Mouse (Mus musculus): ENCODE results near the gene Agap1. TPM values are rescaled to one million over a fixed set of nuclear protein-coding genes. Genes with fewer than 3 reads are reported as not detected.

Gene Agap1
- polyA plus RNA-seq, 1 experiment from 2014 or later = 8.5 TPM

- peaks cover 22% of the 10 kb centered on the region; the same call in 1 of the 2 replicates for H3K4me1 ChIP-seq (replicated peaks; ENCODE audit: insufficient read depth, low read length)
- WGBS = 4% methylated on average over 21 of the region's 21 CpGs
- no peak overlapping the region for H3K9ac ChIP-seq (ENCODE audit: low read depth, low read length)
- H3K27ac ChIP-seq = no peak overlapping the region
- no peaks in the 10 kb centered on the region for H3K9me3 ChIP-seq (replicated peaks; ENCODE audit: low read length)
- no peak for ATAC-seq (replicated peaks; ENCODE audit: low FRiP score, low read depth)
- no peak overlapping the region for H3K4me3 ChIP-seq (replicated peaks; ENCODE audit: low read depth, low read length)
- TF ChIP-seq CTCF (IDR thresholded peaks at IDR 0.05; ENCODE audit: low read depth) = no peak
- peaks cover 84% of the 10 kb centered on the region for H3K27me3 ChIP-seq (ENCODE audit: insufficient read depth, low read length)
- H3K4me2 ChIP-seq (ENCODE audit: low read length) = no peak overlapping the region
- DNase-seq (ENCODE audit: low spot score) = no peak
- H3K36me3 ChIP-seq (ENCODE audit: insufficient read depth, low read length) = no peaks in the 10 kb centered on the region
Measured at GRCm38 (mm10) chr1:89933786-89934185, 479.2 kb downstream of the Agap1 start.

GRCm38 (mm10) chr1:89934316-89935260 lies 480.0 kb downstream of the Agap1 start:
- H3K4me3 ChIP-seq (replicated peaks; ENCODE audit: low read depth, low read length) = no peak overlapping the region
- TF ChIP-seq CTCF (IDR thresholded peaks at IDR 0.05; ENCODE audit: low read depth) = no peak
- peaks cover 81% of the 10 kb centered on the region for H3K27me3 ChIP-seq (ENCODE audit: insufficient read depth, low read length)
- H3K4me2 ChIP-seq (ENCODE audit: low read length) = no peak overlapping the region
- 13% methylated on average over 19 of the region's 19 CpGs for WGBS
- H3K9ac ChIP-seq (ENCODE audit: low read depth, low read length) = no peak overlapping the region
- no peaks in the 10 kb centered on the region for H3K9me3 ChIP-seq (replicated peaks; ENCODE audit: low read length)
- no peaks in the 10 kb centered on the region for H3K36me3 ChIP-seq (ENCODE audit: insufficient read depth, low read length)
- H3K4me1 ChIP-seq (replicated peaks; ENCODE audit: insufficient read depth, low read length) = peaks cover 17% of the 10 kb centered on the region; the same call in 1 of the 2 replicates
- no peak overlapping the region for H3K27ac ChIP-seq
- ATAC-seq (replicated peaks; ENCODE audit: low FRiP score, low read depth) = no peak
- no peak for DNase-seq (ENCODE audit: low spot score)

DNA sequence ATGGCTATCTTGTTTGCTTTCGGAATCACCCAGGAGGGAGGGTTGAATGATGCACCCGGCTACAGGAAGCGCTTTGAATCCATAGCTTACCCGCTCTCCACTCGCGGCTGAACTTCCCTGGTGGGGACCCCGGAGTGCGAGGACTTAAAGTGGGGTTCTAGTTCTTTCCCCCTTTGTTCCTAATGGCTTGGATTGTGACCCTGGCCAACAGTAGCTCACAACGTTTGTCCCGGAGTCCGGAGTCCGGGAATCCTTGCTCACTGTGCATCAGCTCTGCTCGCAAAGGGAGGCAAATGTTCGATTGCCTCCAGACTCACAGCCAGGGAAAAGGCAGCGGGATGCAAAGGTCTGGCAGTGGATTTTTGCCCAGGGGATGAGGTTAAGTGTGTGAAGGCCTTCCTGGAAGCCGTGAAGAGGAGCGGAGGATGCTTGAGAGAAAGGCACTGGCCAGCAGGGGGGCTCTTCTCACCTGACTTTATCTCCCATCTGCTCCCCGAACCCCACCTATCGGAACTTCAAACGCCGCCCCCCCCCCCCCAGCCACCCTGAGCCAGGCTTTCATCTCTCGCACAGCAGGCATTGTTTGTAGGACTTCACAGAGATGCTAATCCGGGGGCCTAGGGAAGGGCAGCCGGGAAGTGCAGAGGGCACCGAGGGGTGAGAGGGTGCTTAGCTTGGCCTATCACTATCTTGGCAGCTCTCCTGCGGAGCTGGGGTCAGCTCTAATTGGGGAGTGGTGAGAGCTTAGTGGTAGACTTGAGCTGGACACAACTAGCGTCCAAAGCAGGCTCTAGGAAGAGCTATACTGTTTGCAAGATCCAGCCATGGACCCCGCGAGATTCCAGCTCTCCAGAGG lies 481.1 kb downstream of the Agap1 start:
- 3% methylated on average over 29 of the region's 29 CpGs for WGBS
- ATAC-seq (replicated peaks; ENCODE audit: low FRiP score, low read depth) (no peak), DNase-seq (ENCODE audit: low spot score) (no peak)
- Histone ChIP-seq H3K27ac (no peak overlapping the region), H3K9me3 (replicated peaks; ENCODE audit: low read length) (no peaks in the 10 kb centered on the region), H3K4me3 (replicated peaks; ENCODE audit: low read depth, low read length) (no peak overlapping the region), H3K36me3 (ENCODE audit: insufficient read depth, low read length) (no peaks in the 10 kb centered on the region), H3K27me3 (ENCODE audit: insufficient read depth, low read length) (peaks cover 81% of the 10 kb centered on the region), H3K4me2 (ENCODE audit: low read length) (no peak overlapping the region), H3K4me1 (replicated peaks; ENCODE audit: insufficient read depth, low read length) (peaks cover 12% of the 10 kb centered on the region; the same call in 1 of the 2 replicates), H3K9ac (ENCODE audit: low read depth, low read length) (no peak overlapping the region)
- no peak for TF ChIP-seq CTCF (IDR thresholded peaks at IDR 0.05; ENCODE audit: low read depth)

DNA sequence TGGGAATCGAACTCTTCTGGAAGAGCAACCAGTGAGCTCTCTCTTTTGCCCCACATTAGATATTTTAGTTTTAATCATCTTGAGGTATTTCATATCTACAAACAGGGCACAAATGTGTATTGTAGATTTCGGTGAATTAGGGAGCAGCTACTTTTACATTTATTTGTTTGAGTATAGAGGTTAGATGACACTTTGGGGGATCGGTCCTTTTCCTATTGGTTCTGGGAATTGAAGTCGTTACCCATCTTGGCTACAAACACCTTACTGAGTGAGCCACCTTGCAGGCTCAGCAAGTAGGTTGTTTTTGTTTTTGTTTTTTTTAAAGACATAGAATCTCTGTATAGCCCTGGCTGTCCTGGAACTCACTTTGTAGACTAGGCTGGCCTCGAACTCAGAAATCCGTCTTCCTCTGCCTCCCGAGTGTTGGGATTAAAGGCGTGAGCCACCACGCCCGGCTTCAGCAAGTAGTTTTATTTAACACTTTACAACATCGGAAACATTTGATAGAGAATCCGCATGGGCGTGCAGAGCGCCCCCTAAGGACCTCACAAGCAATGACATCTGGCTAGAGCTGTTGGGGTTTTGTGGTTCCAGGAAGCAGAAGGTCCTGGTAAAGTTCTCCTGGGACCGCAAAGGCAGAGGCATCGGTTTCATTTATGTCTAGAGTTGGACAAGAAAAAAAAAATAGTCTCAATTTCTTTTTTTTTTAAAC lies 484.4 kb downstream of the Agap1 start:
- Histone ChIP-seq H3K9ac (ENCODE audit: low read depth, low read length) (no peak overlapping the region), H3K36me3 (ENCODE audit: insufficient read depth, low read length) (no peaks in the 10 kb centered on the region), H3K9me3 (replicated peaks; ENCODE audit: low read length) (no peaks in the 10 kb centered on the region), H3K27ac (no peak overlapping the region), H3K4me1 (replicated peaks; ENCODE audit: insufficient read depth, low read length) (peaks cover 4% of the 10 kb centered on the region; the same call in 1 of the 2 replicates), H3K4me2 (ENCODE audit: low read length) (no peak overlapping the region), H3K4me3 (replicated peaks; ENCODE audit: low read depth, low read length) (no peak overlapping the region), H3K27me3 (ENCODE audit: insufficient read depth, low read length) (peaks cover 82% of the 10 kb centered on the region)
- DNase-seq (ENCODE audit: low spot score) (no peak), ATAC-seq (replicated peaks; ENCODE audit: low FRiP score, low read depth) (no peak)
- WGBS = 37% methylated on average over 16 of the region's 16 CpGs
- peak; percentile 48 for TF ChIP-seq CTCF (IDR thresholded peaks at IDR 0.05; ENCODE audit: low read depth)

- TF ChIP-seq CTCF (IDR thresholded peaks at IDR 0.05; ENCODE audit: low read depth) = no peak
- H3K4me3 ChIP-seq (replicated peaks; ENCODE audit: low read depth, low read length) = no peak overlapping the region
- no peaks in the 10 kb centered on the region for H3K9me3 ChIP-seq (replicated peaks; ENCODE audit: low read length)
- no peak for ATAC-seq (replicated peaks; ENCODE audit: low FRiP score, low read depth)
- H3K4me1 ChIP-seq (replicated peaks; ENCODE audit: insufficient read depth, low read length) = peaks cover 4% of the 10 kb centered on the region; the same call in 1 of the 2 replicates
- H3K36me3 ChIP-seq (ENCODE audit: insufficient read depth, low read length) = no peaks in the 10 kb centered on the region
- H3K27me3 ChIP-seq (ENCODE audit: insufficient read depth, low read length) = peaks cover 82% of the 10 kb centered on the region
- H3K27ac ChIP-seq = no peak overlapping the region
- DNase-seq (ENCODE audit: low spot score) = no peak
- H3K4me2 ChIP-seq (ENCODE audit: low read length) = no peak overlapping the region
- WGBS = 35% methylated on average over 16 of the region's 16 CpGs
- H3K9ac ChIP-seq (ENCODE audit: low read depth, low read length) = no peak overlapping the region
Measured at GRCm38 (mm10) chr1:89939596-89939960, 485.0 kb downstream of the Agap1 start.

Data from kidney, postnatal 0 days (tissue).